Mouse (Mus musculus) left cerebral cortex, postnatal 14 days (tissue): ENCODE measurements at regions not wholly inside any gene's neighbourhood (a gene's known extent, or its start where the extent isn't known, plus 50 kb on each side); places are given as distances from the start of the nearest gene placed in this dataset.

ENCODE experiments used
- DNase-seq, 2 experiments: peaks; one replicate each; pipeline ENCODE4 v3.0.0; 2021 to 2022; ENCODE audit warnings: low spot score in 2 of 2, mixed read lengths in 1 of 2
- intact Hi-C: fragments of 180-260 bp; cut with DNase I; formaldehyde crosslinking; loops from one replicate; pipeline ENCODE4 v1.15.1; 2025

GRCm38 (mm10) chrX:167152611-167153010, 56.5 kb downstream of the Tmsb4x start:
- intact Hi-C loops: no loop called here

GRCm38 (mm10) chrX:167151341-167151740, 57.8 kb downstream of the Tmsb4x start:
- no peak for DNase-seq
- intact Hi-C loops: no loop called here

More at GRCm38 (mm10) chrX:167152611-167153010, 56.5 kb downstream of the Tmsb4x start:
- peak; percentile 50 to 55 for DNase-seq

- intact Hi-C loops: no loop called here
- peak in 1 of 2 experiments; percentile 4 for DNase-seq
Observed at GRCm38 (mm10) chrX:167149400-167149799, 59.7 kb downstream of the Tmsb4x start.

GRCm38 (mm10) chrX:167146513-167147360, 62.4 kb downstream of the Tmsb4x start:
- intact Hi-C loops: no loop called here
- peak; percentile 12 to 47 for DNase-seq

- no peak for DNase-seq
- intact Hi-C loops: no loop called here
Observed at GRCm38 (mm10) chrX:167145508-167146182, 63.5 kb downstream of the Tmsb4x start.

- no peak for DNase-seq
Observed at GRCm38 (mm10) chrX:167139110-167139509, 70.0 kb downstream of the Tmsb4x start.

GRCm38 (mm10) chrX:167134250-167134649, 74.9 kb downstream of the Tmsb4x start:
- intact Hi-C loops: no loop called here
- DNase-seq: no peak

More at GRCm38 (mm10) chrX:167139110-167139509, 70.0 kb downstream of the Tmsb4x start:
- intact Hi-C loops: no loop called here

- intact Hi-C loops: no loop called here
- no peak for DNase-seq
Observed at GRCm38 (mm10) chrX:167132989-167133395, 76.1 kb downstream of the Tmsb4x start.

- DNase-seq: no peak
Observed at GRCm38 (mm10) chrX:167131317-167131716, 77.8 kb downstream of the Tmsb4x start.

GRCm38 (mm10) chrX:167130601-167131000, 78.5 kb downstream of the Tmsb4x start:
- intact Hi-C loops: no loop called here
- no peak for DNase-seq

More at GRCm38 (mm10) chrX:167131317-167131716, 77.8 kb downstream of the Tmsb4x start:
- intact Hi-C loops: no loop called here

GRCm38 (mm10) chrX:167119288-167119687, 89.8 kb downstream of the Tmsb4x start:
- no peak for DNase-seq
- intact Hi-C loops: no loop called here

- no peak for DNase-seq
- intact Hi-C loops: no loop called here
Observed at GRCm38 (mm10) chrX:167115096-167115495, 94.0 kb downstream of the Tmsb4x start.

GRCm38 (mm10) chrX:167111059-167111871, 97.8 kb downstream of the Tmsb4x start:
- DNase-seq: no peak
- intact Hi-C loops: no loop called here

- intact Hi-C loops: loop anchor here (10.0 kb wide), 1 partner anchor 96 kb away; the partner anchor contains the start of gene Tmsb4x
- DNase-seq: no peak
Observed at GRCm38 (mm10) chrX:167108356-167108755, 100.8 kb downstream of the Tmsb4x start.

- intact Hi-C loops: loop anchor here (10.0 kb wide), 1 partner anchor 97 kb away; the partner anchor contains the start of gene Tmsb4x
- no peak for DNase-seq
Observed at GRCm38 (mm10) chrX:167107469-167107868, 101.6 kb downstream of the Tmsb4x start.

GRCm38 (mm10) chrX:167105931-167106417, 103.1 kb downstream of the Tmsb4x start:
- intact Hi-C loops: loop anchor here (10.0 kb wide), 1 partner anchor 99 kb away; the partner anchor contains the start of gene Tmsb4x
- peak; percentile 5 to 15 for DNase-seq

GRCm38 (mm10) chrX:167105354-167105753, 103.8 kb downstream of the Tmsb4x start:
- intact Hi-C loops: loop anchor here (10.0 kb wide), 1 partner anchor 99 kb away; the partner anchor contains the start of gene Tmsb4x
- DNase-seq: no peak

GRCm38 (mm10) chrX:167104247-167104621, 104.9 kb downstream of the Tmsb4x start:
- DNase-seq: peak in 1 of 2 experiments; percentile 5
- intact Hi-C loops: loop anchor here (10.0 kb wide), 1 partner anchor 101 kb away; the partner anchor contains the start of gene Tmsb4x
